Mouse (Mus musculus): ENCODE measurements at regions not wholly inside any gene's neighbourhood (a gene's known extent, or its start where the extent isn't known, plus 50 kb on each side); places are given as distances from the start of the nearest gene placed in this dataset.

GRCm38 (mm10) chr13:29063924-29064323 is 110.4 kb upstream of the Sox4 start:
- DNase-seq (ENCODE audit: low spot score in 2 of 2): no peak
- no peak for TF ChIP-seq CTCF (conservative IDR thresholded peaks at IDR 0.05)
- Histone ChIP-seq H3K4me3 (no peak overlapping the region), H3K27ac (no peak overlapping the region)

- DNase-seq (ENCODE audit: low spot score in 2 of 2): no peak
- no peak for TF ChIP-seq CTCF (conservative IDR thresholded peaks at IDR 0.05)
- Histone ChIP-seq H3K4me3 (no peak overlapping the region), H3K27ac (no peak overlapping the region)
These were observed 105.2 kb upstream of the Sox4 start for GRCm38 (mm10) chr13:29058685-29059084.

DNA sequence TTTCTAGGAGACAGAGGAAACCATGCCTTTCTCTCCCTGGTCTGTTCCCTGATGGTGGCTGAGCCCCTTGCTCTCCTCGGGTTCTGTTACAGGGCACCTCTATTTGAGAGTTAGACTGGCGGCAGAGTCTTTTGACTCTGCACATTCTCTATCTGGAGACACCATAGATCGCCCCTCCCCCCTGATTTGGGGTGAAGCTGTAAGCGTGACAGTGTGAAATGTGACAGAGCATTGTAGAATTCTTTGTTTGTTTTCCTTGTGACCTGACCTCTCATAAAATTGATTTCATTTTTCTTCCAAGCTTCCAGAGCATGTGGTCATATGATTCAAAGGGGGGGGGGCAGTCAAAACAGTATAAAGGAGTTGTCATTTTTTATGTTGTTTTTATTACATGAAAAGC is 96.2 kb upstream of the Sox4 start:
- no peak for TF ChIP-seq CTCF (conservative IDR thresholded peaks at IDR 0.05)
- H3K4me3 ChIP-seq: no peak overlapping the region
- H3K27ac ChIP-seq: no peak overlapping the region
- DNase-seq (ENCODE audit: low spot score in 2 of 2): no peak

DNA sequence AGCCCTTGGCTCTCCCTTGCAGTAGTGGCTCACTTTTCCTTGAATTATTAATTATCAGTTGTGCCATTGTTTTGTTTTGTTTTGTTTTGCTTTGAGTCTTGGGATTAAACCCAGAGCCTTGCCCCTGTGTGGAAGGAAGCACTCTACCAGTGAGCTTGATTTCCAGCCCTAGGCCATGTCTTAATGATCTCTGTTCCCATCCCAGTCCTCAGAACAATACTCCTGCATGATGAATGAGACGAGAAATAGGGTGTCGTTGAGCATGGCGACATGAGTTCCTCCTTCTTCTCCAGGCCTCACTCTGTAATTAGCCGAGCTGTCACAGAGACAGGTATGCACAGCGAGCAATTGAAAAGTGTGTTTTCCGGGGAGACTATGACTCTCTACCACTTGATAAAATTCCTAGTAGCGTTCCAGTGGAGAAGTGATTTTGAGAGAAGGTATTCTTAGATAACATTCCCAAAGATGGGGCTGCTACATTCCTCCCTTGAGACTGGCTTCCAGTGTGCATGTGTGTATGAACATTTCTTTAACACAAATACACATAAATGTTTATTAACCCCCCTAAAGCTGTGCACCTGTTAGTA is 95.6 kb upstream of the Sox4 start:
- TF ChIP-seq CTCF (conservative IDR thresholded peaks at IDR 0.05): no peak
- no peak overlapping the region for H3K27ac ChIP-seq
- no peak for DNase-seq (ENCODE audit: low spot score in 2 of 2)
- no peak overlapping the region for H3K4me3 ChIP-seq

DNA sequence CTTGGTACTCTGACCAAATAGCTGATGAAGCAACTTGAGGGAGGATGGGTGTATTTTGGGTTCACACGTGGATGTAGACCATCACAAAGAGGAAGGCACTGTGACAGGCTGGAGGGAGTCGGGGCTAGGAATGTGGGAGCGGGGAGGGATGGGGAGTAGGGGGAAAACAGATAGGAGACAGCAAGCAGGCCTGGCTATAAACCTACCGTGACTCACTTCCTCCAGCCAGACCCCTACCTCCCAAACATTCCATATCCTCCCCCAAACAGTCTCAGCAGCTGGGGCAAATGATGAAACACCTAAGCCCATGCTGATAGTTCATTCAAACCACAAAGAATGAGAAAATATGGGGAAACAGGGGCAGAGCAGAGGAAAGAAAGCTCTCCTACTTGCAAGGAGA is 91.1 kb upstream of the Sox4 start:
- Histone ChIP-seq H3K27ac (no peak overlapping the region), H3K4me3 (no peak overlapping the region)
- no peak for DNase-seq (ENCODE audit: low spot score in 2 of 2)
- no peak for TF ChIP-seq CTCF (conservative IDR thresholded peaks at IDR 0.05)

DNA sequence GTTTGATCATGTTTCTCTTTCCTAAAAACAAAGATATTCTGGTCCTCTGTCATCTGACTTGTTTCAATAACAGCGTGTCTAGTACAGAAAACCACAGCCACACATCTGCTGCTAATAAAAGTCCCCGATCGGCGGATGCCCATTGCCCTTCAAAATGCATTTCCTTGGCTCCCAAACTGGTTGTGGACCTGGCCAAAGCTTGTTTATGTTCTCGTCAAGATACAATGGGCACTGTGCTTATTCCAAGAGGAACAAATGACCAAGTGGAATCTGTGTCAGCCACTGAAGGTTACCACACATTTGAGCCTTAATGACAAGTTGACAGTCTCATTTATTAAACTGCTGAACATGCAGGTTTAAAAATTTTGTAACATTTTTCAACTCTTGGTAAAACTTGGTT is 86.8 kb upstream of the Sox4 start:
- H3K4me3 ChIP-seq: no peak overlapping the region
- no peak for DNase-seq (ENCODE audit: low spot score in 2 of 2)
- TF ChIP-seq CTCF (conservative IDR thresholded peaks at IDR 0.05): no peak
- no peak overlapping the region for H3K27ac ChIP-seq

- no peak overlapping the region for H3K4me3 ChIP-seq
- no peak for TF ChIP-seq CTCF (conservative IDR thresholded peaks at IDR 0.05)
- no peak for DNase-seq (ENCODE audit: low spot score in 2 of 2)
- no peak overlapping the region for H3K27ac ChIP-seq
These were observed 81.4 kb upstream of the Sox4 start for GRCm38 (mm10) chr13:29034904-29035303.

DNA sequence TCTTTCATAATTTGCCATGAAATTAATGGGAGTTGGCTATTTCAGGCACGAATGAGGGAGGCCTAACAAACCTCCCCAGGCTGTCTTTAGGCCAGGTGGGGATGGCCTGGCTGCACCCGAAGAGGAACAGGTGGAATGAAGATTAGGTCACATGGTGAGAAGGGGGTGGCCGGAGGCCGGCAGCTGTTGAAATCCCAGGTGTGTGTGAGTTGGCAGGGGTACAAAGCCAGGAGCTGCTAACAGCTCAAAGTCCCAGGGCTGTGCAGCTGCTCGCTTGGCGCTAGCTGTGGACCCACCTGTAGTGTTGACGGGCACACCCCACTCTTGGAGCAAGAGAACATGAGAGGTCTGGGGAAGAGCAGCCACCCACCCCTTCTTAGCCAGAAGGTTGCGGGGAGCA is 80.9 kb upstream of the Sox4 start:
- Histone ChIP-seq H3K27ac (no peak overlapping the region), H3K4me3 (no peak overlapping the region)
- DNase-seq (ENCODE audit: low spot score in 2 of 2): no peak
- TF ChIP-seq CTCF (conservative IDR thresholded peaks at IDR 0.05): no peak

DNA sequence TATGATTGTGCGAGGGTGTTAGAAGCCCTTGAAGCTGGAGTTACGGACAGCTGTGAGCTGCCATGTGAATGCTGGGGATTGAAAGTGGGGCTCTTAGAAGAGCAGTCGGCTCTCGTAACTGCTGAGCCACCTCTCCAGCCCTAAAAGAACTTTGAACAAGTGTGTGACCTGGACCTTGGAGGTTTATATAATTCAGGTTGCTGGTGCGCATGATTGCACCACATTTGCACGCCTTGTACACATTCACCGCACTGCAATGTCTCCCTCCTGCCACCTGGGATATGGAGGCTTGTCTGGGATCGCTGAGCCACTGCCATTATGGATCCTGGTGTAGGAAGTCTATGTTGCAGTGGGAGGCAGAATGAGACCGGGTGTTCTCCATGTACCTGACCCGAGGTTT is 73.6 kb upstream of the Sox4 start:
- DNase-seq (ENCODE audit: low spot score in 2 of 2): no peak
- no peak for TF ChIP-seq CTCF (conservative IDR thresholded peaks at IDR 0.05)

DNA sequence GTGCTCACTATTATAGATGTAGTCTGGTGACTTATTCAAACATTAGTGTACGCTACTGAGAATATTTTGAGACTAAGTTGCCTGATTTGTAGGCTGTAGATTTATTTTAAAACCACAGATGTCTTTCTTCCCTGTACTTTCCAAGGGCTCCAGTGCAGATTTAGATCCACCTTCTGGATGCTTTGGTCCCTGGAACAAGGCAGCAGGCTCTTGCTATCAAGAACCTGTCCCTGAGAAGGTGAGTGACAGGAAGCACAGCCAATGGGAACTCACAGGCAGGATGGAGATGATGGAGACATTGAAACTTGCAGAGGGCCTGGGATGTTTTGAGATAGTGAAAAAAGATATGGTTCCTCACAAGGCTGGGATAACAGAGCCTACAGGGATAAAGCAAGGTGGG is 70.0 kb upstream of the Sox4 start:
- DNase-seq (ENCODE audit: low spot score in 2 of 2): no peak

More for the DNA sequence above, 73.6 kb upstream of the Sox4 start:
- no peak overlapping the region for H3K4me3 ChIP-seq
- H3K27ac ChIP-seq: no peak overlapping the region

DNA sequence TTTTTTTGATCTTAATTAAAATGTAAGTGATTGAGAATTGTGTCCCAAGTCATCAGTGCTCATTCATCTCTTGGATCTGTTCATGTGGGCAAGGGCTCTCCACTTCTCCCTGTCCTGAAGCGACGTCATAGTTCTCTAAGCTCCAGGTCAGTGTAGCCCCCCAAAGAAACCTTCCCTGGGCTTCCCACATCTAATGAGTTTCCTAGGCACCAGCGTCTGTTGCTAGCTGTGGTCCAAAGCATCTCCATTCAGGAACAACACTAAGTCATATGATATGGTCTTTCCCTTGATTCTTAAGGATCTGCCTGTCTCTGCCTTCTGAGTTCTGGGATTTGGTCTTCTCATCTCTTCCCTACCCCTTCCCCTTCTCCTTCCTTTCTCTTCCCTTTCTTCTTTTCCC is 66.3 kb upstream of the Sox4 start:
- no peak overlapping the region for H3K27ac ChIP-seq
- no peak overlapping the region for H3K4me3 ChIP-seq
- TF ChIP-seq CTCF (conservative IDR thresholded peaks at IDR 0.05): no peak
- DNase-seq (ENCODE audit: low spot score in 2 of 2): no peak

More for the DNA sequence above, 70.0 kb upstream of the Sox4 start:
- no peak overlapping the region for H3K27ac ChIP-seq
- TF ChIP-seq CTCF (conservative IDR thresholded peaks at IDR 0.05): no peak
- H3K4me3 ChIP-seq: no peak overlapping the region

DNA sequence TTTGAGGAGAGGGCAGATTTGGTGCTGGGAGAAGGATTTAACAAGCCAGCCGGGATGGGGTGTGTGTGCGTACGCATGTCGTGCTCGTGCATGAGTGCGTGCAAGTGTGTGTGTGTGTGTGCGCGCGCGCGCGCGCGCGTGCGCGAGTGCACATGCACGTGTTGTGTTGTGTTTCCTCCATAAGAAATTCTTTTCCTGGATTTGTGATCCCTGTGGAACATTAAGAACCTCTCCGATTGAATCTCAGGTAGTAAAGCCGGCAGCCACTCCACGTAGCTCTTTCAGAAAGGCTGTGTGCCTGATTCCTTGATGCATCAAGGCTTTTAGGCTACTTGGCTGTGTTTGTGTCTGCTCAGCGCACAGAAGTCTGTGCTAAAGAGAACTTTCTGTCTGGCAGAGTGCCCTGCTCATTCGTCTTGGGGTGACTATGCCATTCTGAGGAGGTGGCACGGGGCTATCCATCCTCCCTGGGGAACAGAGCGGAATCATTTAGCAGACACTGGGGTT is 62.7 kb upstream of the Sox4 start:
- Histone ChIP-seq H3K4me3 (peak overlapping the region; percentile 59), H3K27ac (peak overlapping the region; percentile 86)
- TF ChIP-seq CTCF (conservative IDR thresholded peaks at IDR 0.05): no peak
- DNase-seq (ENCODE audit: low spot score in 2 of 2): peak; percentile 44 to 63

DNA sequence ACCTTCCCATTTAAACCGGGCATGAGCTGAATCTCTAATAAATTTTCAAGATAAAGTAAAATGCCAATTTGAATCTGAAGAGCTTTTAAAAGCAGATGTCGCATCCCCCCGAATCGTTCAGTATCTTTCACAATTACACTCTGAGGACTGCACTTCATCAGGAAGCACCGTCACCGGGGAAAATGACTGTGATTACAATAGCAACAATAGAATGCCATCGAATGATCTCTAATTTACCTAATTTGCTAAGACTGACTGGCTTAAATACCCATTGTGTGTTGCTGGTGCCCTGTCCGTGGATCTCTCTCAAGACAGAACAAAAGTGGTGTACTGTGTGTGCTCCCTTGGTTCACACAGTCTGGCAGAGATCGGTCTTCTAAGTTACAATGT is 62.1 kb upstream of the Sox4 start:
- H3K27ac ChIP-seq: peak overlapping the region; percentile 86
- DNase-seq (ENCODE audit: low spot score in 2 of 2): peak; percentile 7 to 11
- H3K4me3 ChIP-seq: peak overlapping the region; percentile 59
- TF ChIP-seq CTCF (conservative IDR thresholded peaks at IDR 0.05): no peak

DNA sequence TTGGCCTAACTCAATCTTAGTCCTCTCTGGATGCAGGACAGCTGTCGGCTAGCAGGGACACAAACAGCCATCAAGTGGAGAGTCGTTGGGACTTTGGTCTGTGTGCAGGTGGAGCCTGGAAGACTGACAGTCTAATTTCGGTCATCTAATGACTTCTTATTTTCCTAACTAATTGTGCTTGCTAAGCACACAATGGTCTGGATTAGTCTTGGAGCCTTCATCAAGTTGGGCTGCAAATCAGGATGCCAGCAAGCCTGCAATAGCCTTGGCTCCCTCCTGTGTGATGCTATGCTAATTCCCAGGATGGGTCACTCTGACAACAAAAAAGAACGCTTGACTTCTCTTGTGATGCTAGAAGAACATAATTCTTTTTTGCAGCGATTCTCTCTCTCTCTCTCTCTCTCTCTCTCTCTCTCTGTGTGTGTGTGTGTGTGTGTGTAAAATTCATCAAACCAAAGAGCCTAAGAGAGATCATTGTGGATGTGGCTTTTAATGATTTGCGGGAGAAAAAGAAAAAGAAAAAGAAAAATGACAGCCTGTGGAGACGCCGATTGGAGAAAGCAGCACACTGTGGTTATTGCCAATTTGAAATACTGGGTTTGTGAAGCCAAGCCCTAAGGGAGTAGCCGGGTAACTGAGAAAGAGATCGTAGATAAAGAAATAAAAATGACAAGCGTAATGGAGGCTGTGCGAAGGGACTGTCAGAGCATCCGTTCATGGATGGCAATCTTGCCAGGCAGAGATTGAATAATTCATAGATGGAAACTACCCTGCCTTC is 61.5 kb upstream of the Sox4 start:
- peak overlapping the region; percentile 59 for H3K4me3 ChIP-seq
- no peak for DNase-seq (ENCODE audit: low spot score in 2 of 2)
- no peak for TF ChIP-seq CTCF (conservative IDR thresholded peaks at IDR 0.05)
- H3K27ac ChIP-seq: peak overlapping the region; percentile 86
